Mouse (Mus musculus): ENCODE results near the gene Kctd11. TPM values are rescaled to one million over a fixed set of nuclear protein-coding genes. Genes with fewer than 3 reads are reported as not detected.

Gene Kctd11
- polyA plus RNA-seq, 1 experiment = 5.2 TPM

DNA sequence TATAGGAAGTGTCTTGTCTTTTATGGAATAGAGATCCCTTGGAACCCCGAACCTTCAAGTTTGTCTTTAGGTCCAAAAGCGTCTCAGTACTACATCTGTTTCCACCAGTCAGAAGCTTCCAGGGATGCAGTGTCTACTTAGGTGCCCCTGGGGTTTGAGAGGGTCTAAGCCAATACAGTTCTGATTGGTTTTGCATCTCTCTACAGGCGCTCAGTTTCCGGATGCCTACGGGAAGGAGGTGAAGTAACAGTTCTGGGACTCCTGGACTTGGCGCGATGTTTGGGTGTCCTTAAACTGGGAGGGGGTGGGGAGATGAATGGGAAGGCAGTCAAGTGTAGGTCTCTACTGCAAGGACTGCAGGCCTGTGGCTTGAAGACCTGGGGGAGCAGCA lies 42.5 kb downstream of the Kctd11 start:
- peak overlapping the region; percentile 96 for H3K4me3 ChIP-seq (ENCODE audit: low read depth, low read length)
- H3K27ac ChIP-seq (ENCODE audit: insufficient read depth, low read length) = peak overlapping the region; percentile 49
- no peaks in the 10 kb centered on the region for H3K27me3 ChIP-seq (ENCODE audit: control insufficient read depth, insufficient read depth, low read length, poor library complexity, severe bottlenecking)
- H3K9ac ChIP-seq (ENCODE audit: low read depth, poor library complexity, severe bottlenecking) = peak overlapping the region; percentile 76
- no peaks in the 10 kb centered on the region for H3K9me3 ChIP-seq (replicated peaks; ENCODE audit: control insufficient read depth, insufficient read depth, low read length, poor library complexity, severe bottlenecking)
- H3K36me3 ChIP-seq (ENCODE audit: control insufficient read depth, insufficient read depth, low read length, poor library complexity, severe bottlenecking) = no peaks in the 10 kb centered on the region
- no peaks in the 10 kb centered on the region for H3K4me1 ChIP-seq (ENCODE audit: control insufficient read depth, insufficient read depth, low read length)
- TF ChIP-seq POLR2A (IDR thresholded peaks at IDR 0.05; ENCODE audit: insufficient read depth, low read length) (no peak), CTCF (IDR thresholded peaks at IDR 0.05; ENCODE audit: low read depth, low read length) (no peak), EP300 (IDR thresholded peaks at IDR 0.05; ENCODE audit: insufficient read depth, low read depth, low read length) (no peak)

DNA sequence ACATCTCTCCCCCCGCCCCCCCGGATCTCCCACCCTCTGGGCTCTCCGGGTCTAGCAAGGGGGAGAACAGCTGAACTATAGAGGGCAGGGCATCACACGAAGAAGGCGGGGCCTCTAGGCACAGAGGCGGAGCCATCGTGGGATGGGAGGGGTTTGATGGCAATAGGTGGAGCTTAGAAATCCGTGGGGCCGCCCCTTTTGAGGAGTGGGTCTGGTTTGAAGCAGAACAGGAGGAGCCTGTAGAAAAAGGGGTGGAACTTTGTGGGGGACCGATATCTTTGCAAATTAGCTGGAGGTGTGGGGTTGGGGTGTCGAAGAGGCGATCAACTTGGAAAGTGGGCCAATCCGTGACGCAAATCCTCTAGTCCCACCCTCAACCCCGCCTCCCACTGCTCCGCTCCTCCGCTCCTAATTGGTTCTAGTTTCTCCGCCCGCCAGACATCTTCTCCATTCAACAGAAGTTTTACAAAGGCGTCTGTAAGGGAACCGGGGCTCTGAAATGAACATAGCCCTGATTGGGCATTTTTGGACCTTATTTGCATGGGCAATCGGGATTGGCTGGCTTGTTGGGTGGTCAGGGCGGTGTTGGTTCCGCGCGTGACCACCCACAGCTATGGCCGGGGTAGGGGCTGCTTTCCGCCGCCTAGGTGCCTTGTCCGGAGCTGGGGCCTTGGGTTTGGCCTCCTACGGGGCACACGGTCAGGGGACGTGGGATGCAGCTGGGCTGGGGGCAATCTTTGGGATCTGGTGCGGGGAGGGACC lies 43.1 kb downstream of the Kctd11 start, which contains the start of gene Tmem256:
Tmem256 (plus strand) TSS at position 563 of the 762 bp plus-strand sequence.
- Histone ChIP-seq H3K4me1 (ENCODE audit: control insufficient read depth, insufficient read depth, low read length) (no peaks in the 10 kb centered on the region), H3K27me3 (ENCODE audit: control insufficient read depth, insufficient read depth, low read length, poor library complexity, severe bottlenecking) (no peaks in the 10 kb centered on the region)

GRCm38 (mm10) chr11:69837604-69837951 lies 43.6 kb downstream of the Kctd11 start, which contains the start of gene Nlgn2:
Gene Nlgn2, minus strand, starts transcription at chr11:69837784.
- no peaks in the 10 kb centered on the region for H3K4me1 ChIP-seq (ENCODE audit: control insufficient read depth, insufficient read depth, low read length)
- H3K9ac ChIP-seq (ENCODE audit: low read depth, poor library complexity, severe bottlenecking) = peak within 1 kb of the TSS; percentile 94
- no peaks in the 10 kb centered on the region for H3K9me3 ChIP-seq (replicated peaks; ENCODE audit: control insufficient read depth, insufficient read depth, low read length, poor library complexity, severe bottlenecking)
- TF ChIP-seq EP300 (IDR thresholded peaks at IDR 0.05; ENCODE audit: insufficient read depth, low read depth, low read length) (no peak), POLR2A (IDR thresholded peaks at IDR 0.05; ENCODE audit: insufficient read depth, low read length) (no peak), CTCF (IDR thresholded peaks at IDR 0.05; ENCODE audit: low read depth, low read length) (no peak)
- no peaks in the 10 kb centered on the region for H3K36me3 ChIP-seq (ENCODE audit: control insufficient read depth, insufficient read depth, low read length, poor library complexity, severe bottlenecking)
- peak within 1 kb of the TSS; percentile 49 for H3K27ac ChIP-seq (ENCODE audit: insufficient read depth, low read length)
- H3K4me3 ChIP-seq (ENCODE audit: low read depth, low read length) = peak within 1 kb of the TSS; percentile 96
- no peaks in the 10 kb centered on the region for H3K27me3 ChIP-seq (ENCODE audit: control insufficient read depth, insufficient read depth, low read length, poor library complexity, severe bottlenecking)

More for the DNA sequence above, 43.1 kb downstream of the Kctd11 start, which contains the start of gene Tmem256:
- TF ChIP-seq POLR2A (IDR thresholded peaks at IDR 0.05; ENCODE audit: insufficient read depth, low read length) (peak; percentile 59), EP300 (IDR thresholded peaks at IDR 0.05; ENCODE audit: insufficient read depth, low read depth, low read length) (no peak), CTCF (IDR thresholded peaks at IDR 0.05; ENCODE audit: low read depth, low read length) (no peak)
- Histone ChIP-seq H3K9ac (ENCODE audit: low read depth, poor library complexity, severe bottlenecking) (peak within 1 kb of the TSS; percentile 94), H3K27ac (ENCODE audit: insufficient read depth, low read length) (peak within 1 kb of the TSS; percentile 49), H3K4me3 (ENCODE audit: low read depth, low read length) (peak within 1 kb of the TSS; percentile 96), H3K36me3 (ENCODE audit: control insufficient read depth, insufficient read depth, low read length, poor library complexity, severe bottlenecking) (no peaks in the 10 kb centered on the region), H3K9me3 (replicated peaks; ENCODE audit: control insufficient read depth, insufficient read depth, low read length, poor library complexity, severe bottlenecking) (no peaks in the 10 kb centered on the region)

GRCm38 (mm10) chr11:69836703-69837576 lies 44.3 kb downstream of the Kctd11 start:
- Histone ChIP-seq H3K36me3 (ENCODE audit: control insufficient read depth, insufficient read depth, low read length, poor library complexity, severe bottlenecking) (no peaks in the 10 kb centered on the region), H3K27me3 (ENCODE audit: control insufficient read depth, insufficient read depth, low read length, poor library complexity, severe bottlenecking) (no peaks in the 10 kb centered on the region), H3K27ac (ENCODE audit: insufficient read depth, low read length) (no peak overlapping the region), H3K9ac (ENCODE audit: low read depth, poor library complexity, severe bottlenecking) (peak overlapping the region; percentile 94), H3K9me3 (replicated peaks; ENCODE audit: control insufficient read depth, insufficient read depth, low read length, poor library complexity, severe bottlenecking) (no peaks in the 10 kb centered on the region), H3K4me3 (ENCODE audit: low read depth, low read length) (peak overlapping the region; percentile 79), H3K4me1 (ENCODE audit: control insufficient read depth, insufficient read depth, low read length) (no peaks in the 10 kb centered on the region)
- TF ChIP-seq EP300 (IDR thresholded peaks at IDR 0.05; ENCODE audit: insufficient read depth, low read depth, low read length) = no peak
- TF ChIP-seq POLR2A (IDR thresholded peaks at IDR 0.05; ENCODE audit: insufficient read depth, low read length) = no peak
- no peak for TF ChIP-seq CTCF (IDR thresholded peaks at IDR 0.05; ENCODE audit: low read depth, low read length)

GRCm38 (mm10) chr11:69835966-69836335 lies 45.3 kb downstream of the Kctd11 start:
- no peak overlapping the region for H3K27ac ChIP-seq (ENCODE audit: insufficient read depth, low read length)
- H3K4me1 ChIP-seq (ENCODE audit: control insufficient read depth, insufficient read depth, low read length) = no peaks in the 10 kb centered on the region
- H3K9ac ChIP-seq (ENCODE audit: low read depth, poor library complexity, severe bottlenecking) = no peak overlapping the region
- no peaks in the 10 kb centered on the region for H3K27me3 ChIP-seq (ENCODE audit: control insufficient read depth, insufficient read depth, low read length, poor library complexity, severe bottlenecking)
- TF ChIP-seq EP300 (IDR thresholded peaks at IDR 0.05; ENCODE audit: insufficient read depth, low read depth, low read length) (no peak), CTCF (IDR thresholded peaks at IDR 0.05; ENCODE audit: low read depth, low read length) (no peak), POLR2A (IDR thresholded peaks at IDR 0.05; ENCODE audit: insufficient read depth, low read length) (no peak)
- H3K36me3 ChIP-seq (ENCODE audit: control insufficient read depth, insufficient read depth, low read length, poor library complexity, severe bottlenecking) = no peaks in the 10 kb centered on the region
- no peaks in the 10 kb centered on the region for H3K9me3 ChIP-seq (replicated peaks; ENCODE audit: control insufficient read depth, insufficient read depth, low read length, poor library complexity, severe bottlenecking)
- H3K4me3 ChIP-seq (ENCODE audit: low read depth, low read length) = no peak overlapping the region

All from ES-Bruce4 (cell line).